Mouse (Mus musculus): Measurements from ENCODE around the gene Mybpc3. TPM values are rescaled to one million over a fixed set of nuclear protein-coding genes. Genes with fewer than 3 reads are reported as not detected.

The Mybpc3 gene
- polyA plus RNA-seq (2017; shearing (Covaris generic)) = under 1 TPM; 0.13 to 0.82 TPM

DNA sequence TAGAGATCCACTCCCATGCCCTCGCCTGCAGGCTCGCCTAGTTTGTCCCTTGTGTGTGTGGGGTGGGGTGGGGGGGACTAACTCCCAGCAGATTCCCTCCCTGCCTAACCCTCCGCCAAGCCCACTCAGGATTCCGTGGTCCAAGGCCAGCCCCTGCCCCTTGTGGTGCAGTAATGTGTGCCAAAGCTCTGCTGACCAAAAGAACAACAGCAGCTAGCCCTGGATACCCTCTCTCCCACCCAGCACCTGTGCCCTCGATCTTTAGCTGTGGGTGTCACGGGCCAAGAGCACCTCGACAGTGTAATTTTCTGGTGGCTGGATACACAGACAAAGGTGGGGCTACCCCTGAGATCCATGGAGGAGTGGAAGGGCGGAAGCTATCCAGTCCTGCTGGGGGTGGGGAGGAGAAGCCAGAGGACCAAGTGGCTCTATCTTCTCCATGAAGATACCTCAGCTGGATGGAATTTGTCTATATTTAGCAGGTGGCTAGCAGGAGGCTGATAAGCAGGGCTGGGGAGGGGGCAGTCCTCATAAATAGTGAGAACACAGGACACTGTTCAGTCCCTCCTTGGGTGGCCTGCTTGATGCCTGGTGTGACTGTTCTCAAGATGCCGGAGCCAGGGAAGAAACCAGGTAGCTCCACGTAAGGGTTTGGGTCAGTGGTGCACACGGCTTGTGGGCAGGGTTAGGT is at the start of gene Mybpc3:
Gene Mybpc3 (plus strand): TSS at position 560 of the 691 bp plus-strand sequence.

DNA sequence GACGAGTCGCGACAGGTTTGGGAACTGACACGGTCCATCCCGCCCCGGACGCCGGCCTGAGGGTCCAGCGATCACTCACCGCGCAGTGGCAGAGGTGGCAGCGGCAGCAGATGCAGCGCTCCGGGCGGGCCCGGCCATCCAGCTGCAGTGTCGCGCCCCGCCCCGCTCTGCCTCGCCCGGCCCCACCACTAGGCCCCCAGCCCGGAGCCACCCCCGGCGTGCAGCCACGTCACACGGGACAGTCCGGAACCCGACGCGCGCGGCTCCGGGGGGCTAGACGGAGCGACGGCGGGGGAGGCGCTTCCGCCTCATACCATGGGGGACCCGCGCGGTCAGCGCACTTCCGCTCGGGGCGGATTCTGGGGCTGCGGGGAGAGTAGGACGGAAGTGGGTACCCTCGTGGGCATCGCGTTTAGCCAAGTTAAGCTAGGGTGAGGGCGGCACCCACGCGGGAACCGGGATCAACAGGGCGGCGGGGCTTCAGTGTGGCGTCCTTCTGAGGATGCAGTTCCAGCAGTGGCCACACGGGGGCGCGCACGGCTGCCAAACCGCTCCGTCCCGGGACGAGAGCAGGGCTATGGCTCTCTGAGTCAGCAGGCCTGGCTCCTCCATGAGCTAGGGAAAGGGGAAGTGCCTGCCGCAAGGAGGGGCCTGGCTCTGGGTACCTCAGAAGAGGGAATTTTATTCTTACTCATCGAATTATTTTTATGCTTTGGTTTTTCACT is 47.7 kb upstream of the Mybpc3 start, which contains the start of gene Slc39a13:
Gene Slc39a13 (minus strand): TSS at position 342 of the 725 bp plus-strand sequence.

DNA sequence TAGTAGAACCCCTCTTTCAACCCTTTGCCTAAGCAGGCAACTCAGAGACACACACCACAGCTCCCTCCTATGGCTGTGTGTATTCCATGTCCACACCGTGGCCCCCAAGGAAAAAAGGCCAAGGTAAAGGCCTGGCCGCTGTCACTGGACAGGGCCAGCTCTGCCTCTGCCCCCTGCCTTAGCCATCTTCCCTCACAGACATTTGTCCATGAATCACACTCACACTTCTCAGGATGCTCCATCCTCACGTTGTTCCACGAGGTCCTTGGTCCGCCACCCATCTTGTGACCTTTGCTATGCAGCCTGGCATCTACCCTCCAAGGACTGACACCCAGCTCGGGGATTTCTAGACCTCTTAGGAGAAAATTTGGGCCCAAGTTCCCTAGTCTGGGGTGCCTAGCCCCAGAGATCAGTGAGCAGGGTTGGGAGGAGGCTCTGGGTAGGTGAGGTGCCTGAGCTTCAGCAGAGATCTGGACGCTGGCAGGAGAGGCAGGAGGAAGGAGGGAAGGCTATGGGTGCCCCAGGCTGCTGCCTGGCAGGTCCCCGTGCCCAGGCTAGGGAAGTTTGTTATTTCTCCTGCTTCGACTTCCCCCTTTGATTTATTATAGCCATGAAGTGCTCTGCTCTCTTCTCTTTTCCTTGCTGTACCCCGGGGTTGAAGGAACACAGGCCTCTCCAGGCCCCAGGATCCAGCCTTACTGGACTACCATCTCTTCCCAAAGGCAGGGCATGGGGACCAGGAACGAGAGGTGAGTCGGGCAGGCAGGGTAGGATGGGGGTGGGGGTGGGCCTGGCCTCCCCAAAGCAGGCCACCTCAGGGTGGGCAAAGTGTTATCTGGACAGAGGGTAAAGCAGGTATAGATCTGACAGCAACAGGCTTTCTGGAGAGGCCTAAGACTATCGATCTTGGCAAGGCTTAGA is 35.9 kb upstream of the Mybpc3 start, which contains the start of gene Spi1:
Gene Spi1 (plus strand): TSS at position 616 of the 921 bp plus-strand sequence.

GRCm38 (mm10) chr2:91183711-91184405 is 65.9 kb downstream of the Mybpc3 start, which contains the start of gene Madd:
Gene Madd (minus strand): TSS chr2:91183837.

Other genes with a start within 250 kb of the Mybpc3 start
- 1 to 10 TPM; 3.4 to 3.8 TPM for gene C1qtnf4, start 232.3 kb upstream of the Mybpc3 start, polyA plus RNA-seq (2017; shearing (Covaris generic))
- gene Kbtbd4, start 213.4 kb upstream of the Mybpc3 start, polyA plus RNA-seq (2017; shearing (Covaris generic)) = 10 to 100 TPM; 42.4 to 45.3 TPM
- 100 to 1,000 TPM; 159 to 167 TPM for gene Ndufs3, start 213.3 kb upstream of the Mybpc3 start, polyA plus RNA-seq (2017; shearing (Covaris generic))
- 100 to 1,000 TPM in 1 of 2 experiments, 10 to 100 TPM in 1; 92.0 to 111 TPM for gene Celf1, start 177.8 kb upstream of the Mybpc3 start, polyA plus RNA-seq (2017; shearing (Covaris generic))
- 1 to 10 TPM; 1.2 to 9.4 TPM for gene Rapsn, start 82.5 kb upstream of the Mybpc3 start, polyA plus RNA-seq (2017; shearing (Covaris generic))
- 100 to 1,000 TPM; 257 to 287 TPM for gene Psmc3, start 64.1 kb upstream of the Mybpc3 start, polyA plus RNA-seq (2017; shearing (Covaris generic))
- gene Slc39a13, start 47.7 kb upstream of the Mybpc3 start, polyA plus RNA-seq (2017; shearing (Covaris generic)) = 10 to 100 TPM; 45.1 to 53.8 TPM
- 1 to 10 TPM in 1 of 2 experiments, under 1 TPM in 1; 0.53 to 5.9 TPM for gene Spi1, start 35.8 kb upstream of the Mybpc3 start, polyA plus RNA-seq (2017; shearing (Covaris generic))
- gene Madd, start 65.7 kb downstream of the Mybpc3 start, polyA plus RNA-seq (2017; shearing (Covaris generic)) = 100 to 1,000 TPM; 117 to 151 TPM
- gene Nr1h3, start 84.7 kb downstream of the Mybpc3 start, polyA plus RNA-seq (2017; shearing (Covaris generic)) = 1 to 10 TPM in 1 of 2 experiments, under 1 TPM in 1; 0.27 to 2.1 TPM
- 10 to 100 TPM; 18.0 to 19.7 TPM for gene Acp2, start 84.7 kb downstream of the Mybpc3 start, polyA plus RNA-seq (2017; shearing (Covaris generic))
- 10 to 100 TPM; 78.2 to 90.7 TPM for gene Ddb2, start 118.8 kb downstream of the Mybpc3 start, polyA plus RNA-seq (2017; shearing (Covaris generic))
- gene Pacsin3, start 137.8 kb downstream of the Mybpc3 start, polyA plus RNA-seq (2017; shearing (Covaris generic)) = 1 to 10 TPM; 1.4 to 1.9 TPM
- gene Arfgap2, start 146.8 kb downstream of the Mybpc3 start, polyA plus RNA-seq (2017; shearing (Covaris generic)) = 100 to 1,000 TPM; 109 to 121 TPM

Data from inflammation-experienced regulatory T-cells (primary cell).